Mouse (Mus musculus) forebrain, postnatal 0 days (tissue): ENCODE data around the gene Adra1d. TPM values are rescaled to one million over a fixed set of nuclear protein-coding genes. Genes with fewer than 3 reads are reported as not detected.

ENCODE experiments used
- ATAC-seq: fragments of 200-750 bp; cut with Nextera tagmentation; 2 replicates; pipeline ENCODE4 v1.8.0; 2017; ENCODE audit warnings: mild to moderate bottlenecking, moderate library complexity
- DNase-seq: peaks from one replicate; pipeline ENCODE4 v3.0.0-alpha.2; 2015
- H3K27ac ChIP-seq: fragments of 300-500 bp; sonication (generic); 2 replicates; pipeline ENCODE4 v1.5.1; 2014; ENCODE audit warnings: low read depth, mild to moderate bottlenecking, antibody characterized with exemption, low read length, moderate library complexity, mixed read lengths
- H3K27me3 ChIP-seq: fragments of 300-500 bp; sonication (generic); 2 replicates; pipeline ENCODE4 v1.6.1; 2014; ENCODE audit warnings: mild to moderate bottlenecking, low read length, mixed read lengths; ENCODE audit not compliant: insufficient read depth
- H3K36me3 ChIP-seq: fragments of 300-500 bp; sonication (generic); 2 replicates; pipeline ENCODE4 v1.6.1; 2014; ENCODE audit warnings: mild to moderate bottlenecking, moderate library complexity; ENCODE audit not compliant: insufficient read depth
- H3K4me1 ChIP-seq: fragments of 300-500 bp; sonication (generic); 2 replicates; pipeline ENCODE4 v1.6.1; 2014; ENCODE audit warnings: antibody characterized with exemption; ENCODE audit not compliant: insufficient read depth
- H3K4me2 ChIP-seq: fragments of 300-500 bp; sonication (generic); 2 replicates; pipeline ENCODE4 v1.6.1; 2014; ENCODE audit warnings: low read depth, mild to moderate bottlenecking, moderate library complexity
- H3K4me3 ChIP-seq: fragments of 300-500 bp; sonication (generic); 2 replicates; pipeline ENCODE4 v1.5.1; 2014; ENCODE audit warnings: low read depth, low read length, mixed read lengths
- H3K9ac ChIP-seq: fragments of 300-500 bp; sonication (generic); 2 replicates; pipeline ENCODE4 v1.6.1; 2014; ENCODE audit warnings: mild to moderate bottlenecking
- H3K9me3 ChIP-seq: fragments of 300-500 bp; sonication (generic); 2 replicates; pipeline ENCODE4 v1.6.1; 2016; ENCODE audit warnings: low read length
- CTCF ChIP-seq: sonication (generic); IDR thresholded peaks from 2 replicates; pipeline ENCODE4 v1.5.1; 2016; ENCODE audit warnings: antibody characterized with exemption, control low read depth, low read depth
- WGBS: fragments of 180-500 bp; shearing (Covaris S2); extraction: QIAGEN DNeasy Blood & Tissue Kit; methylation state at CpG from one replicate; pipeline ENCODE4 v1.1.7; 2014; 5-methylcytosine and 5-hydroxymethylcytosine counted together
- polyA plus RNA-seq: library from polyadenylated mRNA; unstranded; fragments of >200 nt; fragmentation: Nextera tagmentation; extraction: Ambion mirVana; gene quantifications from 2 replicates; pipeline ENCODE4 v1.2.1, GENCODE M21; 2015
- total RNA-seq: library from RNA; depleted of rRNA; stranded (reverse); fragments of >200 nt; gene quantifications from 2 replicates; pipeline ENCODE4 v1.2.3, GENCODE M21; 2014; rRNA removed

The Adra1d gene
- total and polyA plus RNA-seq, 2 experiments from 2014 or later = 0.10 to 0.67 TPM

DNA sequence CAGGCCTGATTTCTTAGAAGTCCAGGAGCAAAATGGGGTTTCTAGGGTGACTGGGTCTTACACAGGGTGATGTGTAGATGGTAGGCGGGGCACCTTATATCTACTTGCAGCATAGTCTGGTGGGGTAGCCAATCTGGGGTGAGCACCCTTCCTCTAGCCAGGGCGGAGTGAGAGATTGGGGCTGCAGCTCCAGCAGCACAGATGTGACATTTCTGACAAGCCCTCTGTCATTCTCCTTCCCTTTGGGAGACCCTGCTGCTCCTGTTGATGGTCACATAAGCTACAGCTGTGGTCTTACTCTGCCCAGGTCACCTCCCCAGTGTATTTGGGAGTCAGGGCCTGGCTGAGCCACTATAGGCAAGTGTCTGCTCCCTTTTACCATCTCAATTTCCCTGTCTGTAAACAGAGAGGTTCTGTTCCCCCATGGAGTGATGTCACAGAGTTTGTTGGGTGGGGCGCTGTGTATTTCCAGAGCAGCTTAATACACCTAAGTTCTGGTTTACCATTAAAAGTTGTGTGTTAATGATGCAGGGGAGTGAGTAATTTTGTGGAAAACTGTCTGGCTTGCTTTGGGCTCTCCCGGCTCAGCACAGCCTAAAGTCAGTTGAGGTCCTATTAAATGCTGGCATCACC, 64.7 kb downstream of the Adra1d start:
- DNase-seq (no peak), ATAC-seq (no peak)
- Histone ChIP-seq H3K27me3 (no peaks in the 10 kb centered on the region), H3K9ac (no peak overlapping the region), H3K4me1 (peaks cover 15% of the 10 kb centered on the region), H3K36me3 (no peaks in the 10 kb centered on the region), H3K4me2 (no peak overlapping the region), H3K4me3 (no peak overlapping the region), H3K9me3 (no peaks in the 10 kb centered on the region), H3K27ac (no peak overlapping the region)
- TF ChIP-seq CTCF = no peak
- WGBS = 93% methylated on average over 4 of the region's 4 CpGs

DNA sequence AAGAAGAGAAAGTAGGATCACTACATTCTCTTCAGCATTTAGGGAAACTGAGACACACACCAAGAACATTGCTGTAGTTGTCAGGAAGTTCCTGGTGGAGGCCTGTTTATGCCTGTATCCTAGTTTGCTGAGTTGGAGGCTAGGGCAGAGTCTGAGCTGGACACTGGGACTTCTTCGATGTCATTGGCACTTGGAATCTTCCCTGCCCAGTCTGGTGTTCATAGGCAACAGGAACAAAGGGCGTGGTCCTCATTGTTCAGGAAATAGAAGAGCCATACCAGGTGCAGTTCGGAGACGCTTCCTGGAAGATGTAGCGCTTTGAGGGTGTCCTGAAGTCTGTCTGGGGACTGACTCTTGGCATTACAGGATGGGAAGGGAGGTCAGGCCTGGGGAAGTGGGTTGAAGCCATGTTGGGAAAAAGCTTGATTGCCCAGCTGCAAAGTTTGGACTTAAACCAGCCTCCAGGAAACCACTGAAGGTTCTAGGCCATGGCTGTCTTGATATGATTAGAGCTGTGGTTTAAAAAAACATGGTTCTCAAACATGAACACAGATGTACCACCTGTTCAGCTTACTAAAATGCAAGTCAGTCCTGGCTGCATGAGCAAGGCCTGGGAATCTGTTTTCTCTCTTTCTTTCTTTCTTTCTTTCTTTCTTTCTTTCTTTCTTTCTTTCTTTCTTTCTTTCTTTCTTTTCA, 65.8 kb downstream of the Adra1d start:
- DNase-seq (no peak), ATAC-seq (no peak)
- Histone ChIP-seq H3K27ac (no peak overlapping the region), H3K27me3 (no peaks in the 10 kb centered on the region), H3K4me3 (no peak overlapping the region), H3K4me1 (peaks cover 15% of the 10 kb centered on the region), H3K9ac (no peak overlapping the region), H3K36me3 (no peaks in the 10 kb centered on the region), H3K4me2 (no peak overlapping the region), H3K9me3 (no peaks in the 10 kb centered on the region)
- 84% methylated on average over 5 of the region's 5 CpGs for WGBS
- no peak for TF ChIP-seq CTCF

Other genes with a start within 250 kb of the Adra1d start
- gene Rnf24, start 209.4 kb downstream of the Adra1d start, total RNA-seq = 19.5 and 24.4 TPM in 2 replicates
- gene Rnf24, start 209.4 kb downstream of the Adra1d start, polyA plus RNA-seq = 8.7 and 11.8 TPM in 2 replicates
- 61.0 and 67.9 TPM in 2 replicates for gene Smox, start 70.8 kb downstream of the Adra1d start, total RNA-seq
- gene Smox, start 70.8 kb downstream of the Adra1d start, polyA plus RNA-seq = 47.2 and 55.4 TPM in 2 replicates